Mouse (Mus musculus) hematopoietic stem cell, adult 5-6 weeks (primary cell): ENCODE results near the gene Ushbp1. TPM values are rescaled to one million over a fixed set of nuclear protein-coding genes. Genes with fewer than 3 reads are reported as not detected.
A peak's percentile ranks its signal among the peaks of the same experiment; 100 is the strongest.
"Not testable (repeated sequence)": the region's sequence is repeated elsewhere in the genome, so short reads cannot be mapped to it uniquely, and the experiment has no call there.

Source experiments
- ATAC-seq, 2 experiments: fragments of 125-278 bp in 1 of 2; replicated peaks in 1 of 2; 2 replicates each; pipeline ENCODE4 v1.8.0; 2016 to 2017; ENCODE audit warnings: inconsistent platforms in 2 of 2, mild to moderate bottlenecking in 2 of 2, moderate number of reproducible peaks in 2 of 2, low read depth in 1 of 2, moderate TSS enrichment in 1 of 2; ENCODE audit not compliant: low FRiP score in 2 of 2, poor library complexity in 2 of 2, severe bottlenecking in 2 of 2, insufficient read depth in 1 of 2, low TSS enrichment in 1 of 2
- total RNA-seq: library from RNA; stranded (forward); fragments of 172-1452, 232-1000 nt; gene quantifications from 2 replicates; pipeline ENCODE4 v1.2.3, GENCODE M21; 2017

Ushbp1 gene
- total RNA-seq, result not detected in 2 replicates

- ATAC-seq, result no peak
These were observed at the start of gene Ushbp1 for GRCm38 (mm10) chr8:71395629-71396028. Gene Ushbp1, minus strand, starts transcription at chr8:71395802.

- ATAC-seq, result no peak
These were observed 49.5 kb upstream of the Ushbp1 start for GRCm38 (mm10) chr8:71445096-71445495.

GRCm38 (mm10) chr8:71441404-71441803, 45.8 kb upstream of the Ushbp1 start:
- ATAC-seq, result peak; percentile 62 to 81

GRCm38 (mm10) chr8:71437041-71437440, 41.4 kb upstream of the Ushbp1 start:
- no peak for ATAC-seq

- ATAC-seq, result not testable (repeated sequence)
These were observed 37.3 kb upstream of the Ushbp1 start for GRCm38 (mm10) chr8:71432935-71433334.

GRCm38 (mm10) chr8:71422121-71422520, 26.5 kb upstream of the Ushbp1 start:
- no peak for ATAC-seq

- ATAC-seq, result no peak
These were observed 16.1 kb upstream of the Ushbp1 start for GRCm38 (mm10) chr8:71411535-71412273.

- ATAC-seq, result no peak
These were observed 12.6 kb upstream of the Ushbp1 start for GRCm38 (mm10) chr8:71408231-71408630.

GRCm38 (mm10) chr8:71407441-71407840, 11.8 kb upstream of the Ushbp1 start:
- ATAC-seq, result no peak

GRCm38 (mm10) chr8:71406099-71407015, 10.8 kb upstream of the Ushbp1 start:
- peak; percentile 47 to 62 for ATAC-seq

GRCm38 (mm10) chr8:71405401-71406098, 9.9 kb upstream of the Ushbp1 start, which contains the start of gene Ankle1:
Gene Ankle1, plus strand, starts transcription at chr8:71406010.
- peak; percentile 88 to 90 for ATAC-seq

GRCm38 (mm10) chr8:71404951-71405351, 9.3 kb upstream of the Ushbp1 start:
- no peak for ATAC-seq

GRCm38 (mm10) chr8:71404011-71404410, 8.4 kb upstream of the Ushbp1 start:
- no peak for ATAC-seq

GRCm38 (mm10) chr8:71403107-71403885, 7.7 kb upstream of the Ushbp1 start:
- no peak for ATAC-seq

- no peak for ATAC-seq
These were observed 6.9 kb upstream of the Ushbp1 start for GRCm38 (mm10) chr8:71402446-71402964.

GRCm38 (mm10) chr8:71401454-71401853, 5.9 kb upstream of the Ushbp1 start:
- no peak for ATAC-seq

GRCm38 (mm10) chr8:71400826-71401225, 5.2 kb upstream of the Ushbp1 start:
- ATAC-seq, result no peak
